Mouse (Mus musculus): ENCODE results near the gene Mindy1. TPM values are rescaled to one million over a fixed set of nuclear protein-coding genes. Genes with fewer than 3 reads are reported as not detected.

Gene Mindy1
- polyA plus RNA-seq, 1 experiment: 111 TPM

- TF ChIP-seq GATA1 (IDR thresholded peaks at IDR 0.05; ENCODE audit: low read length): no peak
Measured at GRCm38 (mm10) chr3:95319110-95319509, 38.0 kb downstream of the Mindy1 start.

GRCm38 (mm10) chr3:95319701-95320625 is 38.8 kb downstream of the Mindy1 start:
- TF ChIP-seq GATA1 (IDR thresholded peaks at IDR 0.05; ENCODE audit: low read length): no peak

- TF ChIP-seq GATA1 (IDR thresholded peaks at IDR 0.05; ENCODE audit: low read length): no peak
Measured at GRCm38 (mm10) chr3:95323429-95323828, 42.3 kb downstream of the Mindy1 start.

GRCm38 (mm10) chr3:95324454-95325144 is 43.5 kb downstream of the Mindy1 start:
- TF ChIP-seq GATA1 (IDR thresholded peaks at IDR 0.05; ENCODE audit: low read length): no peak

- no peak for TF ChIP-seq GATA1 (IDR thresholded peaks at IDR 0.05; ENCODE audit: low read length)
Measured at GRCm38 (mm10) chr3:95328803-95329404, 47.8 kb downstream of the Mindy1 start.

- no peak for TF ChIP-seq GATA1 (IDR thresholded peaks at IDR 0.05; ENCODE audit: low read length)
Measured at GRCm38 (mm10) chr3:95331528-95331927, 50.4 kb downstream of the Mindy1 start.

- no peak for TF ChIP-seq GATA1 (IDR thresholded peaks at IDR 0.05; ENCODE audit: low read length)
Measured at GRCm38 (mm10) chr3:95337345-95337744, 56.2 kb downstream of the Mindy1 start.

- TF ChIP-seq GATA1 (IDR thresholded peaks at IDR 0.05; ENCODE audit: low read length): no peak
Measured at GRCm38 (mm10) chr3:95338251-95338650, 57.1 kb downstream of the Mindy1 start.

Other genes with a start within 250 kb of the Mindy1 start
- gene Psmd4, start 238.7 kb upstream of the Mindy1 start, polyA plus RNA-seq (2012): 165 and 202 TPM in 2 replicates
- 24.3 and 27.7 TPM in 2 replicates for gene Pip5k1a, start 174.4 kb upstream of the Mindy1 start, polyA plus RNA-seq (2012)
- gene Vps72, start 170.3 kb upstream of the Mindy1 start, polyA plus RNA-seq (2012): 298 and 449 TPM in 2 replicates
- gene Tmod4, start 156.9 kb upstream of the Mindy1 start, polyA plus RNA-seq (2012): 0.24 and 0.26 TPM in 2 replicates
- 5.1 and 6.4 TPM in 2 replicates for gene Scnm1, start 147.3 kb upstream of the Mindy1 start, polyA plus RNA-seq (2012)
- gene Lysmd1, start 147.3 kb upstream of the Mindy1 start, polyA plus RNA-seq (2012): 5.6 and 9.6 TPM in 2 replicates
- gene Tnfaip8l2, start 139.0 kb upstream of the Mindy1 start, polyA plus RNA-seq (2012): not detected in 2 replicates
- gene Sema6c, start 120.9 kb upstream of the Mindy1 start, polyA plus RNA-seq (2012): 1.6 and 2.4 TPM in 2 replicates
- 3.0 and 3.9 TPM in 2 replicates for gene Gabpb2, start 63.4 kb upstream of the Mindy1 start, polyA plus RNA-seq (2012)
- gene Cdc42se1, start 52.6 kb upstream of the Mindy1 start, polyA plus RNA-seq (2012): 142 and 147 TPM in 2 replicates
- 2.4 and 4.8 TPM in 2 replicates for gene Mllt11, start 49.2 kb upstream of the Mindy1 start, polyA plus RNA-seq (2012)
- not detected in 2 replicates for gene Gm128, start 39.7 kb upstream of the Mindy1 start, polyA plus RNA-seq (2012)
- not detected in 2 replicates for gene Bnipl, start 30.2 kb upstream of the Mindy1 start, polyA plus RNA-seq (2012)
- gene Prune1, start 731 bp downstream of the Mindy1 start, polyA plus RNA-seq (2012): 2.4 and 3.3 TPM in 2 replicates
- gene Anxa9, start 25.8 kb downstream of the Mindy1 start, polyA plus RNA-seq (2012): 0.97 and 1.0 TPM in 2 replicates
- 461 and 746 TPM in 2 replicates for gene Cers2, start 33.4 kb downstream of the Mindy1 start, polyA plus RNA-seq (2012)
- gene Setdb1, start 75.9 kb downstream of the Mindy1 start, polyA plus RNA-seq (2012): 54.7 and 74.2 TPM in 2 replicates
- gene 4930558C23Rik, start 121.5 kb downstream of the Mindy1 start, polyA plus RNA-seq (2012): not detected in 2 replicates
- 49.7 and 51.0 TPM in 2 replicates for gene Arnt, start 153.0 kb downstream of the Mindy1 start, polyA plus RNA-seq (2012)
- gene Ctsk, start 217.9 kb downstream of the Mindy1 start, polyA plus RNA-seq (2012): not detected in 2 replicates
- gene Ctss, start 245.4 kb downstream of the Mindy1 start, polyA plus RNA-seq (2012): not detected in 2 replicates

Measured in G1E-ER4 (cell line).